Mouse (Mus musculus): ENCODE data around the gene Klkb1. TPM values are rescaled to one million over a fixed set of nuclear protein-coding genes. Genes with fewer than 3 reads are reported as not detected.

Klkb1 gene
- total and polyA plus RNA-seq, 3 experiments = not detected

GRCm38 (mm10) chr8:45305479-45305878, 10.8 kb upstream of the Klkb1 start:
- H3K9ac ChIP-seq (ENCODE audit: control insufficient read depth, low read depth, low read length, poor library complexity, severe bottlenecking) = no peak overlapping the region
- H3K9me3 ChIP-seq (replicated peaks; ENCODE audit: insufficient read depth, low read length) = no peaks in the 10 kb centered on the region
- H3K27ac ChIP-seq (ENCODE audit: control insufficient read depth, low read depth, low read length) = no peak overlapping the region
- no peaks in the 10 kb centered on the region for H3K4me1 ChIP-seq (ENCODE audit: control insufficient read depth in 1 of 2, insufficient read depth in 2 of 2, low read length in 2 of 2)
- TF ChIP-seq NELFE (IDR thresholded peaks at IDR 0.05; ENCODE audit: low read depth, low read length) (no peak), GABPA (IDR thresholded peaks at IDR 0.05; ENCODE audit: low read depth, low read length) (no peak), ZMIZ1 (IDR thresholded peaks at IDR 0.05; ENCODE audit: low read depth, low read length) (no peak), MYB (IDR thresholded peaks at IDR 0.05; ENCODE audit: low read depth, low read length) (no peak), MYC (IDR thresholded peaks at IDR 0.05; ENCODE audit: low read depth, low read length) (no peak), RCOR1 (IDR thresholded peaks at IDR 0.05; ENCODE audit: low read depth, low read length) (no peak), EP300 (IDR thresholded peaks at IDR 0.05; ENCODE audit: low read depth in 1 of 2, low read length in 2 of 2) (no peak), ELF1 (IDR thresholded peaks at IDR 0.05; ENCODE audit: low read depth, low read length) (no peak), KAT2A (conservative IDR thresholded peaks at IDR 0.05; ENCODE audit: low read depth, low read length) (no peak), TBP (IDR thresholded peaks at IDR 0.05; ENCODE audit: low read depth, low read length) (no peak), GATA1 (IDR thresholded peaks at IDR 0.05; ENCODE audit: low read depth, low read length) (no peak), HCFC1 (IDR thresholded peaks at IDR 0.05; ENCODE audit: low read depth, low read length) (no peak), SIN3A (IDR thresholded peaks at IDR 0.05; ENCODE audit: low read length) (no peak), TCF12 (IDR thresholded peaks at IDR 0.05; ENCODE audit: low read depth, low read length) (no peak)
- no peak for DNase-seq (ENCODE audit: low read depth, low spot score)
- H3K79me2 ChIP-seq (ENCODE audit: control insufficient read depth, insufficient read depth, low read length, poor library complexity) = no peaks in the 10 kb centered on the region
- H3K36me3 ChIP-seq (ENCODE audit: control insufficient read depth in 1 of 2, insufficient read depth in 2 of 2, low read length in 2 of 2) = no peaks in the 10 kb centered on the region
- no peak overlapping the region for H3K4me3 ChIP-seq (ENCODE audit: control insufficient read depth in 1 of 2, insufficient read depth in 1 of 2, low read depth in 2 of 2, low read length in 2 of 2)
- H3K27me3 ChIP-seq (ENCODE audit: control insufficient read depth in 1 of 2, insufficient read depth in 2 of 2, low read length in 2 of 2) = no peaks in the 10 kb centered on the region

GRCm38 (mm10) chr8:45304354-45304753, 9.7 kb upstream of the Klkb1 start:
- no peak for DNase-seq (ENCODE audit: low read depth, low spot score)
- H3K27me3 ChIP-seq (ENCODE audit: control insufficient read depth in 1 of 2, insufficient read depth in 2 of 2, low read length in 2 of 2) = no peaks in the 10 kb centered on the region
- TF ChIP-seq GATA1 (IDR thresholded peaks at IDR 0.05; ENCODE audit: low read depth, low read length) (no peak), BHLHE40 (IDR thresholded peaks at IDR 0.05; ENCODE audit: borderline replicate concordance, low read depth, low read length) (no peak), SMC3 (IDR thresholded peaks at IDR 0.05; ENCODE audit: low read depth, low read length) (no peak), MYC (IDR thresholded peaks at IDR 0.05; ENCODE audit: low read depth, low read length) (no peak), MXI1 (IDR thresholded peaks at IDR 0.05; ENCODE audit: low read depth, low read length) (no peak)

More at GRCm38 (mm10) chr8:45304354-45304753, 9.7 kb upstream of the Klkb1 start:
- Histone ChIP-seq H3K9ac (ENCODE audit: control insufficient read depth, low read depth, low read length, poor library complexity, severe bottlenecking) (no peak overlapping the region), H3K4me3 (ENCODE audit: control insufficient read depth in 1 of 2, insufficient read depth in 1 of 2, low read depth in 2 of 2, low read length in 2 of 2) (no peak overlapping the region), H3K4me1 (ENCODE audit: control insufficient read depth in 1 of 2, insufficient read depth in 2 of 2, low read length in 2 of 2) (no peaks in the 10 kb centered on the region), H3K79me2 (ENCODE audit: control insufficient read depth, insufficient read depth, low read length, poor library complexity) (no peaks in the 10 kb centered on the region), H3K36me3 (ENCODE audit: control insufficient read depth in 1 of 2, insufficient read depth in 2 of 2, low read length in 2 of 2) (no peaks in the 10 kb centered on the region), H3K27ac (ENCODE audit: control insufficient read depth, low read depth, low read length) (no peak overlapping the region), H3K9me3 (replicated peaks; ENCODE audit: insufficient read depth, low read length) (no peaks in the 10 kb centered on the region)
